ENCODE assay signal across 20 mouse cellular contexts in genomic region chr1:154888495-154888894, GRCm38 (mm10). TPM values are rescaled to one million over a fixed set of nuclear protein-coding genes. Genes with fewer than 3 reads are reported as not detected.
A peak's percentile ranks its signal among the peaks of the same experiment; 100 is the strongest.
DNase-seq lines count a peak whose midpoint lies in the region; ATAC-seq and TF ChIP-seq lines count a peak whose summit lies in the region.
"Had no signal": no experiment of that assay in that cellular context is flagged by ENCODE, and none has a peak within 500 bp of the region (broad histone marks: within the 10 kb centered on the region; RNA-seq: fewer than 3 reads in every experiment).

No protein-coding gene starts in this region.

- no peaks in the 10 kb centered on the region for H3K36me3 ChIP-seq in forebrain, embryonic 13.5 days (ENCODE audit: poor library complexity, severe bottlenecking)
- H3K36me3 ChIP-seq in forebrain, embryonic 10.5 days (replicated peaks): no peaks in the 10 kb centered on the region
- no peaks in the 10 kb centered on the region for H3K36me3 ChIP-seq in midbrain, embryonic 12.5 days
- H3K36me3 ChIP-seq in midbrain, embryonic 10.5 days: no peaks in the 10 kb centered on the region
- H3K36me3 ChIP-seq in forebrain, postnatal 0 days (ENCODE audit: insufficient read depth): no peaks in the 10 kb centered on the region
- H3K36me3 ChIP-seq: hindbrain, embryonic 13.5 days; limb, embryonic 15.5 days; neural tube, embryonic 15.5 days had no signal

- H3K4me1 ChIP-seq in forebrain, embryonic 13.5 days: peaks cover 39% of the 10 kb centered on the region
- H3K4me1 ChIP-seq in forebrain, embryonic 10.5 days: peaks cover 53% of the 10 kb centered on the region
- peaks cover 43% of the 10 kb centered on the region for H3K4me1 ChIP-seq in midbrain, embryonic 12.5 days
- H3K4me1 ChIP-seq in midbrain, embryonic 10.5 days: peaks cover 54% of the 10 kb centered on the region
- H3K4me1 ChIP-seq in forebrain, postnatal 0 days (ENCODE audit: insufficient read depth): peaks cover 24% of the 10 kb centered on the region

- no peak overlapping the region for H3K4me3 ChIP-seq in forebrain, embryonic 13.5 days
- no peak overlapping the region for H3K4me3 ChIP-seq in forebrain, embryonic 10.5 days
- H3K4me3 ChIP-seq in layer of hippocampus, adult 2 months: no peak overlapping the region
- no peak overlapping the region for H3K4me3 ChIP-seq in midbrain, embryonic 12.5 days
- no peak overlapping the region for H3K4me3 ChIP-seq in midbrain, embryonic 10.5 days
- no peak overlapping the region for H3K4me3 ChIP-seq in forebrain, postnatal 0 days (ENCODE audit: low read depth, low read length)
- H3K4me3 ChIP-seq: heart, adult 2 months; hindbrain, embryonic 13.5 days; limb, embryonic 15.5 days; neural tube, embryonic 15.5 days had no signal

- H3K9me3 ChIP-seq in forebrain, embryonic 13.5 days (replicated peaks): no peaks in the 10 kb centered on the region
- H3K9me3 ChIP-seq in forebrain, embryonic 10.5 days: no peaks in the 10 kb centered on the region
- no peaks in the 10 kb centered on the region for H3K9me3 ChIP-seq in midbrain, embryonic 12.5 days
- H3K9me3 ChIP-seq in midbrain, embryonic 10.5 days (replicated peaks): 0 out of 2 replicates have a peak, but pooled peaks cover 4% of the 10 kb centered on the region
- no peaks in the 10 kb centered on the region for H3K9me3 ChIP-seq in forebrain, postnatal 0 days (ENCODE audit: low read length)
- H3K9me3 ChIP-seq: hindbrain, embryonic 13.5 days; limb, embryonic 15.5 days; neural tube, embryonic 15.5 days had no signal

- 0 out of 2 replicates have a peak overlapping the region, but pooled peaks have one; percentile 19 for H3K27ac ChIP-seq in forebrain, embryonic 13.5 days
- no peak overlapping the region for H3K27ac ChIP-seq in forebrain, embryonic 10.5 days
- no peak overlapping the region for H3K27ac ChIP-seq in layer of hippocampus, adult 2 months
- H3K27ac ChIP-seq in midbrain, embryonic 12.5 days (replicated peaks): no peak overlapping the region
- H3K27ac ChIP-seq in midbrain, embryonic 10.5 days (replicated peaks): no peak overlapping the region
- 0 out of 2 replicates have a peak overlapping the region, but pooled peaks have one; percentile 45 for H3K27ac ChIP-seq in forebrain, postnatal 0 days (ENCODE audit: low read depth, low read length)
- H3K27ac ChIP-seq: heart, adult 2 months; hindbrain, embryonic 13.5 days; limb, embryonic 15.5 days; liver, embryonic 14.5 days; neural tube, embryonic 15.5 days had no signal

- DNase-seq in forebrain, embryonic 10.5 days (ENCODE audit: extremely low spot score, low spot score): no peak
- DNase-seq in layer of hippocampus, adult 2 months (ENCODE audit: low spot score in 2 of 2): peak; percentile 32 to 55
- no peak for DNase-seq in layer of hippocampus, adult 8-10 months (ENCODE audit: low spot score in 2 of 2)
- no peak for DNase-seq in midbrain, embryonic 10.5 days (ENCODE audit: low spot score)
- DNase-seq in forebrain, postnatal 0 days: peak; percentile 57
- DNase-seq: adrenal gland, postnatal 14 days; gastrocnemius, postnatal 25 days; heart, adult 2 months; kidney, adult 9 months; kidney, postnatal 14 days; lung, embryonic 14.5 days; right cerebral cortex, postnatal 14 days had no signal

- no peak overlapping the region for H3K4me2 ChIP-seq in forebrain, embryonic 13.5 days
- H3K4me2 ChIP-seq in midbrain, embryonic 12.5 days (replicated peaks): no peak overlapping the region
- H3K4me2 ChIP-seq in forebrain, postnatal 0 days (ENCODE audit: low read depth): no peak overlapping the region
- H3K4me2 ChIP-seq: hindbrain, embryonic 13.5 days; limb, embryonic 15.5 days; lung, embryonic 14.5 days; neural tube, embryonic 15.5 days had no signal

- H3K27me3 ChIP-seq in forebrain, embryonic 13.5 days: peaks cover 12% of the 10 kb centered on the region
- H3K27me3 ChIP-seq in forebrain, embryonic 10.5 days (ENCODE audit: poor library complexity, severe bottlenecking): peaks cover 32% of the 10 kb centered on the region
- peaks cover 16% of the 10 kb centered on the region for H3K27me3 ChIP-seq in midbrain, embryonic 12.5 days
- H3K27me3 ChIP-seq in midbrain, embryonic 10.5 days (ENCODE audit: low read depth, poor library complexity, severe bottlenecking): peaks cover 37% of the 10 kb centered on the region
- H3K27me3 ChIP-seq in forebrain, postnatal 0 days (ENCODE audit: insufficient read depth, low read length): no peaks in the 10 kb centered on the region

- peak; percentile 51 for ATAC-seq in forebrain, embryonic 13.5 days
- no peak for ATAC-seq in midbrain, embryonic 12.5 days (ENCODE audit: low FRiP score, low read depth)
- ATAC-seq in forebrain, postnatal 0 days: peak; percentile 53
- ATAC-seq: CD4-positive, CD25-positive, alpha-beta regulatory T cell, adult 4 months; intestine, embryonic 16.5 days had no signal

- no peak overlapping the region for H3K9ac ChIP-seq in forebrain, embryonic 13.5 days
- 0 out of 2 replicates have a peak overlapping the region, but pooled peaks have one; percentile 15 for H3K9ac ChIP-seq in midbrain, embryonic 12.5 days (replicated peaks)
- H3K9ac ChIP-seq in forebrain, postnatal 0 days: no peak overlapping the region
- H3K9ac ChIP-seq: hindbrain, embryonic 13.5 days; limb, embryonic 15.5 days; liver, embryonic 14.5 days; lung, embryonic 14.5 days; neural tube, embryonic 15.5 days had no signal

- 67% methylated on average over 5 of the region's 5 CpGs for whole genome bisulfite sequencing in forebrain, embryonic 13.5 days
- WGBS in forebrain, embryonic 10.5 days: 91% methylated on average over 5 of the region's 5 CpGs
- WGBS in midbrain, embryonic 12.5 days: 76% methylated on average over 5 of the region's 5 CpGs
- WGBS in midbrain, embryonic 10.5 days: 87% methylated on average over 5 of the region's 5 CpGs
- 40% methylated on average over 5 of the region's 5 CpGs for WGBS in forebrain, postnatal 0 days

- TF ChIP-seq CTCF in layer of hippocampus, adult 2 months (conservative IDR thresholded peaks at IDR 0.05): no peak
- TF ChIP-seq CTCF in forebrain, postnatal 0 days (IDR thresholded peaks at IDR 0.05; ENCODE audit: low read depth): no peak

RNA-seq across cellular contexts. Expression of gene Cacna1e, which starts 4.2 kb away (rescaled TPM):
- 5.8 and 6.3 TPM in 2 replicates for polyA plus RNA-seq in forebrain, embryonic 13.5 days (2015; fragmentation: Nextera tagmentation; extraction: Ambion mirVana)
- polyA plus RNA-seq in forebrain, embryonic 10.5 days (2016; fragmentation: Nextera tagmentation; extraction: Ambion mirVana): 0.46 and 0.57 TPM in 2 replicates
- total RNA-seq in layer of hippocampus, adult 2 months (2021): 100 to 1,000 TPM; 227 to 237 TPM
- total RNA-seq in layer of hippocampus, adult 8-10 months (2022): 100 to 1,000 TPM; 180 to 236 (median 203) TPM
- 3.0 and 3.7 TPM in 2 replicates for polyA plus RNA-seq in midbrain, embryonic 12.5 days (2016; fragmentation: Nextera tagmentation; extraction: Ambion mirVana)
- polyA plus RNA-seq in midbrain, embryonic 10.5 days (2016; fragmentation: Nextera tagmentation; extraction: Ambion mirVana): 1.3 and 1.5 TPM in 2 replicates
- 52.2 and 74.0 TPM in 2 replicates for total RNA-seq in forebrain, postnatal 0 days (2014; rRNA removed)
- 3.5 and 7.2 TPM in 2 replicates for polyA plus RNA-seq in forebrain, postnatal 0 days (2015; fragmentation: Nextera tagmentation; extraction: Ambion mirVana)

Comparison
In these comparisons a context has a peak if more than half of its experiments do, and no peak if none do; other contexts are left out.
1. H3K27ac ChIP-seq: peak in forebrain, embryonic 13.5 days (single experiment) and forebrain, postnatal 0 days (single experiment); none in forebrain, embryonic 10.5 days (single experiment), layer of hippocampus, adult 2 months (single experiment), midbrain, embryonic 12.5 days (single experiment) and midbrain, embryonic 10.5 days (single experiment).
2. DNase-seq: peak in layer of hippocampus, adult 2 months (2 of 2) and forebrain, postnatal 0 days (single experiment); none in forebrain, embryonic 10.5 days (single experiment), layer of hippocampus, adult 8-10 months (0 of 2) and midbrain, embryonic 10.5 days (single experiment).